Mouse (Mus musculus) liver, postnatal 0 days (tissue): Measurements from ENCODE around the gene Lrch2. TPM values are rescaled to one million over a fixed set of nuclear protein-coding genes. Genes with fewer than 3 reads are reported as not detected.
"Not testable (repeated sequence)": the region's sequence is repeated elsewhere in the genome, so short reads cannot be mapped to it uniquely, and the experiment has no call there.

Experiments used
- ATAC-seq: fragments of 200-750 bp; cut with Nextera tagmentation; 2 replicates; pipeline ENCODE4 v1.8.0; 2017; ENCODE audit warnings: mild to moderate bottlenecking, moderate library complexity
- DNase-seq: peaks from one replicate; pipeline ENCODE4 v3.0.0-alpha.2; 2016
- H3K27ac ChIP-seq: fragments of 300-500 bp; sonication (generic); 2 replicates; pipeline ENCODE4 v1.5.1; 2014; ENCODE audit warnings: antibody characterized with exemption, moderate library complexity, mild to moderate bottlenecking, low read depth
- H3K27me3 ChIP-seq: fragments of 300-500 bp; sonication (generic); 2 replicates; pipeline ENCODE4 v1.6.1; 2014; ENCODE audit warnings: low read length, control low read depth, mixed read lengths; ENCODE audit not compliant: insufficient read depth
- H3K36me3 ChIP-seq: fragments of 300-500 bp; sonication (generic); replicated peaks from 2 replicates; pipeline ENCODE4 v1.6.1; 2014; ENCODE audit warnings: mild to moderate bottlenecking, control low read depth, low read length, moderate library complexity, mixed read lengths; ENCODE audit not compliant: insufficient read depth
- H3K4me1 ChIP-seq: fragments of 300-500 bp; sonication (generic); 2 replicates; pipeline ENCODE4 v1.6.1; 2014; ENCODE audit warnings: antibody characterized with exemption, mild to moderate bottlenecking, control low read depth; ENCODE audit not compliant: insufficient read depth
- H3K4me2 ChIP-seq: fragments of 300-500 bp; sonication (generic); 2 replicates; pipeline ENCODE4 v1.6.1; 2014; ENCODE audit warnings: low read depth, mild to moderate bottlenecking, low read length, moderate library complexity, mixed read lengths
- H3K4me3 ChIP-seq: fragments of 300-500 bp; sonication (generic); 2 replicates; pipeline ENCODE4 v1.5.1; 2014; ENCODE audit warnings: low read depth, low read length
- H3K9ac ChIP-seq: fragments of 300-500 bp; sonication (generic); replicated peaks from 2 replicates; pipeline ENCODE4 v1.6.1; 2014; ENCODE audit warnings: mild to moderate bottlenecking, moderate library complexity
- H3K9me3 ChIP-seq: fragments of 300-500 bp; sonication (generic); 2 replicates; pipeline ENCODE4 v1.6.1; 2016; ENCODE audit warnings: mild to moderate bottlenecking, control low read depth, low read length, mixed read lengths
- CTCF ChIP-seq: sonication (generic); IDR thresholded peaks from 2 replicates; pipeline ENCODE4 v1.5.1; 2016; ENCODE audit warnings: antibody characterized with exemption, low read depth
- EP300 ChIP-seq: IDR thresholded peaks from 2 replicates; pipeline ENCODE4 v1.6.1; 2016; ENCODE audit warnings: antibody characterized with exemption, low read depth, mild to moderate bottlenecking
- WGBS: fragments of 180-500 bp; shearing (Covaris S2); extraction: QIAGEN DNeasy Blood & Tissue Kit; methylation state at CpG from one replicate; pipeline ENCODE4 v1.1.7; 2014; ENCODE audit not compliant: insufficient replicate concordance; 5-methylcytosine and 5-hydroxymethylcytosine counted together
- polyA plus RNA-seq: library from polyadenylated mRNA; unstranded; fragments of >200 nt; fragmentation: Nextera tagmentation; extraction: Ambion mirVana; gene quantifications from 2 replicates; pipeline ENCODE4 v1.2.1, GENCODE M21; 2015

Gene Lrch2
- polyA plus RNA-seq, 1 experiment from 2014 or later: 0.19 TPM

DNA sequence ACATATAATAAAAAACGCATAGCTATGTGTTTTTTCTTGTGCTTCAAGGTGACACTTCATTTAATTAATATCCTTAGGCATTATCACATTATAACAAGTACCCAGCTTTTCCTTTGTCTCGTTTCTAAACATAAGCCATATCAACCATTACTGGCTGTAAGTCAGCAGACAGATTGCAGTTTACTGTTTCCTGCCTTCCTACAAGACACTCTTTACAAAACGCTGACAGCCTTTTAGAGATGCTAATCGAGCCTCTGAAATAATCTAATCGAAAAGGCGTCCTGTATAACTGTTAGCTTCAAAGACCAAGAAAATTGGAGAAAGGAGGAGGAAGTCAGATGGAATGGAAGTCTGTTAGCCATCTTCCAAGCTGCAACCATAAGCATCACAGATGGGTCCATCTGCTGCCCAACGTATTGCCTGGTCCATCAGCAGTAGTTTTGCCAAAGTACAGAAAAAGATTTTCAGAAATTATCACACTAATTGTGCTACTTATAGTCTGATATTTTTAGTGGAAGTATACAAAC lies 26.2 kb downstream of the Lrch2 start:
- no peaks in the 10 kb centered on the region for H3K27me3 ChIP-seq
- no peak overlapping the region for H3K27ac ChIP-seq
- H3K9ac ChIP-seq: no peak overlapping the region
- 65% methylated on average over 7 of the region's 7 CpGs for WGBS
- TF ChIP-seq EP300 (no peak), CTCF (no peak)
- ATAC-seq: no peak
- H3K4me2 ChIP-seq: no peak overlapping the region
- H3K4me3 ChIP-seq: no peak overlapping the region
- no peak for DNase-seq
- no peaks in the 10 kb centered on the region for H3K36me3 ChIP-seq
- H3K4me1 ChIP-seq: no peaks in the 10 kb centered on the region
- H3K9me3 ChIP-seq: no peaks in the 10 kb centered on the region

DNA sequence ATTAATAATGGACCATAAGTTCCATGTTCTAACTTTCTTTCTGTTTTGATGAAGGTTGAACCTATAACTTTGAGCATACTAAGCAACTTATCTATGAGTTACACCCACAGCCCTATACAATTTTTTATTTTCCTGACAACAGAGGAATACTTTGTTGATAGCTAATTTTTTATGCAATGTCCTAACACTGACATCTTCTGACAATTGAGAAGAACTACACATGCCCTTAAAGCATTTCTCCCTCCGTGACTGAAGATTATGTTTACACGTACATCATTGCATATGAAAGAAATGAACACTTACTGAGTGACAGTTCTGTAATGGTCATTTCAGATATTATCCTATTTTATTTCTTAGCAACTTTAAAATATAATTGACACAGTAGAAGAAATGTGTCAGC lies 64.3 kb downstream of the Lrch2 start:
- 55% methylated on average over 2 of the region's 2 CpGs for WGBS
- H3K9me3 ChIP-seq: no peaks in the 10 kb centered on the region
- no peak for ATAC-seq
- H3K27ac ChIP-seq: no peak overlapping the region
- TF ChIP-seq EP300: no peak
- peak; percentile 26; the same call in 1 of the 2 replicates for TF ChIP-seq CTCF
- no peak overlapping the region for H3K9ac ChIP-seq
- no peak for DNase-seq
- H3K4me1 ChIP-seq: no peaks in the 10 kb centered on the region
- H3K4me2 ChIP-seq: no peak overlapping the region
- no peak overlapping the region for H3K4me3 ChIP-seq
- no peaks in the 10 kb centered on the region for H3K27me3 ChIP-seq
- no peaks in the 10 kb centered on the region for H3K36me3 ChIP-seq

DNA sequence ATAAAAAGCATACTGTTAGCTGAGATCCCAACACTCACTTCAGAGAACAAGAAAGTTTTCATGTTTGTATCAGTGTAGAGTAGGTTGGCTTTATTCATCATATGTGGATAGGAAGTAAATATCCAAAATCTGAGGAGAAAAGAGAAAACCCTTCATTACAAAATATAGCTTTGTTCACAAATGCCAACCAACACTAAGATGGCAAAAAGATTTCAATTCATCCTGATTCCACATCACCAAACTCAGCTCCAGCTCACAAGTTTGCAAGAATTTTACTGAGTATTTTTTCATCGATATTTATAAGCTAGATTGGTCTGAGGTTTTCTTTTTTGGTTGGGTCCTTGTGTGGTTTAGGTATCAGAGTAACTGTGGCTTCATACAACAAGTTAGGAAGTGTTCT lies 100.3 kb downstream of the Lrch2 start, which contains the start of gene Vmn1r239-ps:
Vmn1r239-ps (minus strand) TSS at position 101 of the 400 bp plus-strand sequence.
- WGBS: 58% methylated on average over 1 of the region's 1 CpGs
- not testable (repeated sequence) for H3K27ac ChIP-seq, H3K4me2 ChIP-seq, H3K27me3 ChIP-seq, H3K9ac ChIP-seq, H3K9me3 ChIP-seq, H3K4me3 ChIP-seq, DNase-seq, ATAC-seq, H3K36me3 ChIP-seq, H3K4me1 ChIP-seq

DNA sequence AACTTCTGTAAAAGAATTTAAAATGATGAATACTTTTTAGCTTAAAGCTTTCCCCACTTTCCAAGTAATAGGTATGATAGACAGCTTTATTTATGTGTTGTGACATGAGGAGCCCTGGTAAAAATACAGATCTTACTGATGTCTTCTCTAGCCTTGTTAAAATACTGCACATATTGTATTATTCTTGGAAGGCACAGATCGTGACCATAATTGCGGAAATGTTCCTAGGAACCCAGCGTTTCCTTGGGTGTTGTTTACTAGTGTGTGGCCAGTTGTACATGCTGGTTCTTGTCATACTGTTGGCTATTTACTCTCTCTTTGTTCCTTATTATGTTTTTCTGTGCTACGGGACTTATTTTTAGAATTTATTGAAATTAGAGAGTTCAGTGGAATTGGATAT lies 110.5 kb downstream of the Lrch2 start:
- Histone ChIP-seq H3K4me1 (no peaks in the 10 kb centered on the region), H3K27ac (no peak overlapping the region), H3K4me2 (no peak overlapping the region), H3K4me3 (no peak overlapping the region), H3K9ac (no peak overlapping the region), H3K9me3 (no peaks in the 10 kb centered on the region), H3K27me3 (no peaks in the 10 kb centered on the region), H3K36me3 (no peaks in the 10 kb centered on the region)
- ATAC-seq (no peak), DNase-seq (no peak)
- TF ChIP-seq CTCF: no peak
- no peak for TF ChIP-seq EP300
- 84% methylated on average over 4 of the region's 4 CpGs for WGBS

DNA sequence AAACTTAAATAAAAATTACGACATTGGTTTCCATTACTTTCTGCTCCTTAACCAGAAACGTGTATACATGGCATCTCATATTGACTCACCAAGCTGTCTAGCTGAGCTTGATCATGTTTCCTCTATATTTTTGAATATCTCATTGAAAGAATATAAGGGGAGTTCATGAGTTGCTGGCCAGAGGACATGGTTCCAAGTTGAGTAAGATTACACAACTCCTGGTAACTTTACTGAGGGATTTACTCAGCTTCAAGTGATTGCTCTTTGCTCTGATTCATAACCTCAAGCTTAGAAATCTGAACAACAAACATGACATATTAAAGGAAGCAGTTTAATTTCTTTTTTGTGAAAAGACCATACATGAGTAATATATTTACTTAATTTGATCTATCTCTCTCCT lies 118.5 kb downstream of the Lrch2 start:
- Histone ChIP-seq H3K4me3 (no peak overlapping the region), H3K4me1 (no peaks in the 10 kb centered on the region), H3K9me3 (no peaks in the 10 kb centered on the region), H3K27me3 (no peaks in the 10 kb centered on the region), H3K4me2 (no peak overlapping the region), H3K36me3 (no peaks in the 10 kb centered on the region), H3K27ac (no peak overlapping the region), H3K9ac (no peak overlapping the region)
- 62% methylated on average over 2 of the region's 2 CpGs for WGBS
- DNase-seq (no peak), ATAC-seq (no peak)
- TF ChIP-seq CTCF: no peak
- no peak for TF ChIP-seq EP300

DNA sequence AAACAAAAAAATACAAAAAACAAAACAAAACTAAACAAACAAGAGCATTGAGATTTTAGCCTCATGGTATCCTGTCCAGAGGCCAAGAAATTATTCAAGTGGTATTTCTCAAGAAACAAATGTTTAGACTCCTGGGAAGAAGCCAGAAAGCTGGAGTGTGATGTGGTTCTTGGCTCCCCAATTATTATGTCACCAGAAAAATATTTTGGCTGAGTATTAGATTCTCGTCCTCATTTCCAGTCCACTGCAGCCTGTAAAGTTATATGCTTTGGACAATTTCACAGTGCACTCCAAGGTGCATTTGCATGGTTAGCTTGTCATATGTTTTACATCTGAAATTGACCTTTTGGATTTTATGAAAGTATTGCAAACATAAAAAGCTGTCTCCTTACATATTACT lies 124.1 kb downstream of the Lrch2 start:
- H3K9ac ChIP-seq: no peak overlapping the region
- no peak for ATAC-seq
- no peaks in the 10 kb centered on the region for H3K9me3 ChIP-seq
- WGBS: 65% methylated on average over 1 of the region's 1 CpGs
- no peaks in the 10 kb centered on the region for H3K4me1 ChIP-seq
- no peak overlapping the region for H3K27ac ChIP-seq
- H3K27me3 ChIP-seq: no peaks in the 10 kb centered on the region
- TF ChIP-seq CTCF (no peak), EP300 (no peak)
- H3K4me2 ChIP-seq: no peak overlapping the region
- no peaks in the 10 kb centered on the region for H3K36me3 ChIP-seq
- no peak for DNase-seq
- H3K4me3 ChIP-seq: no peak overlapping the region

DNA sequence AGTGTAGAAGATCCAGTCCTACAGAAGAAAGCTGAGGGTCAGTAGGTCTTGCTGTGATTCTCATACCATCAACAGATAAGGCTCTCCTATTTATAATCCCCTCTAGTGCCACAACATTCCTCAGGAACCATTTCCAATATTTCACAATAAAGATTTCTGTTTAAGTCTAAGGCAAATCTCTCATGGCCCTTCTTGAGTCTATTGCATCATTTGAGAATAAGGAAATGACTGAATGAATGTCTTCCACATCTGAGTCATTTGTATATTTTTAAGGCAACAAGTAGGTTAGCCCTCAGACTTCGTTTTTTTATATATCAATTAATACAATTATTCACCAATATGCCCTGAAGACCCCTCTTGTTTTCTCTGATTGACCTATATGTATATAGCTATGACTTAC lies 124.8 kb downstream of the Lrch2 start, which contains the start of gene Il13ra2:
Il13ra2 (minus strand) TSS at position 64 of the 400 bp plus-strand sequence.
- DNase-seq (no peak), ATAC-seq (no peak)
- no peak within 1 kb of the TSS for H3K4me2 ChIP-seq
- H3K4me1 ChIP-seq: no peaks in the 10 kb centered on the region
- H3K4me3 ChIP-seq: no peak within 1 kb of the TSS
- H3K36me3 ChIP-seq: no peaks in the 10 kb centered on the region
- no peaks in the 10 kb centered on the region for H3K27me3 ChIP-seq
- H3K9me3 ChIP-seq: no peaks in the 10 kb centered on the region
- WGBS: 37% methylated on average over 1 of the region's 1 CpGs
- H3K27ac ChIP-seq: no peak within 1 kb of the TSS
- H3K9ac ChIP-seq: no peak within 1 kb of the TSS
- TF ChIP-seq EP300 (no peak), CTCF (no peak)

Other genes with a start within 250 kb of the Lrch2 start
- gene Il13ra2, start 124.9 kb downstream of the Lrch2 start, polyA plus RNA-seq: not detected in 2 replicates
- gene Vmn1r239-ps, start 100.4 kb downstream of the Lrch2 start, polyA plus RNA-seq: not detected in 2 replicates
- gene Gm15128, start 211.9 kb upstream of the Lrch2 start, polyA plus RNA-seq: not detected in 2 replicates